Mouse (Mus musculus): ENCODE results near the gene Macf1. TPM values are rescaled to one million over a fixed set of nuclear protein-coding genes. Genes with fewer than 3 reads are reported as not detected.
"Not testable (repeated sequence)": the region's sequence is repeated elsewhere in the genome, so short reads cannot be mapped to it uniquely, and the experiment has no call there.

The Macf1 gene
- polyA plus RNA-seq, 1 experiment from 2014 or later: 82.9 TPM

DNA sequence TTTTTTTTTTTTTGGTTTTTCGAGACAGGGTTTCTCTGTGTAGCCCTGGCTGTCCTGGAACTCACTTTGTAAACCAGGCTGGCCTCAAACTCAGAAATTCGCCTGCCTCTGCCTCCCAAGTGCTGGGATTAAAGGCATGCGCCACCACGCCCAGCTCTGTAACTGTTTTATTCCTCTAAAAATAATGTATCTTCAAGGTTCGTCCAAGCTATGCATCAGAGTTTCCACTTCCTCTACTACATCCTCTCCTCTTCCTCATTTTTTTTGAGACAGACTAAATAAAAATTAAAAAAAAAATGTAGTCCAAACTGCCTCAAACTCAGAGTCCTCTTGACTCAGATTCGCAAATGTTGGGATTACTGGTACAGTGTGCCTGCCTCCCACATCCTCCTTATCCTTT lies 52.0 kb downstream of the Macf1 start:
- not testable (repeated sequence) for H3K36me3 ChIP-seq (ENCODE audit: control insufficient read depth, insufficient read depth); H3K4me3 ChIP-seq (replicated peaks; ENCODE audit: low read length); H3K4me2 ChIP-seq (ENCODE audit: low read length); H3K4me1 ChIP-seq (replicated peaks; ENCODE audit: control insufficient read depth, insufficient read depth, low read length); H3K9me3 ChIP-seq (ENCODE audit: control insufficient read depth, low read length); H3K27me3 ChIP-seq (replicated peaks; ENCODE audit: control insufficient read depth, insufficient read depth, low read length); ATAC-seq; H3K9ac ChIP-seq (replicated peaks; ENCODE audit: low read depth, low read length); H3K27ac ChIP-seq (ENCODE audit: low read length)
- WGBS: 95% methylated on average over 4 of the region's 6 CpGs

DNA sequence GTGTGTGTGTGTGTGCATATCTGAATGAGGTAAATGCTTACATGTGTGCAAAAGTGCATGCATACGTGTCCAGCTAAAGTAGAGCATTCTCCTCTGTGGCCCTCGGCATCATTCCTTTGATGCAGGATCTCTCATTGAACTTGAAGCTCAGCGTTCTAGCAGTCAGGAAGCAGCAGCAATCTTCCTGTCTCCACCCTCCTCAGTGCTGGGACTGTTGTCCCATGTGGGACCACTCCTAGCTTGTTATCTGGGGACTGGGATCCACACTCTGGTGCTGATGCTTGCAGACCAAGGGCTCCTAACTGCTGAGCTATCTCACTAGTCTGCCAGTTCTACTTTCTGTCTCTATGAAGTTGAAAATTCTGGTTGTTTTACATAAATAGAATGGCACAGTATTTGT lies 52.5 kb downstream of the Macf1 start:
- no peak overlapping the region for H3K4me2 ChIP-seq (ENCODE audit: low read length)
- H3K9ac ChIP-seq (replicated peaks; ENCODE audit: low read depth, low read length): no peak overlapping the region
- no peaks in the 10 kb centered on the region for H3K36me3 ChIP-seq (ENCODE audit: control insufficient read depth, insufficient read depth)
- no peaks in the 10 kb centered on the region for H3K27me3 ChIP-seq (replicated peaks; ENCODE audit: control insufficient read depth, insufficient read depth, low read length)
- H3K27ac ChIP-seq (ENCODE audit: low read length): no peak overlapping the region
- 0 out of 2 replicates have a peak, but pooled peaks cover 4% of the 10 kb centered on the region for H3K4me1 ChIP-seq (replicated peaks; ENCODE audit: control insufficient read depth, insufficient read depth, low read length)
- no peak for ATAC-seq
- WGBS: 88% methylated on average over 3 of the region's 3 CpGs
- no peaks in the 10 kb centered on the region for H3K9me3 ChIP-seq (ENCODE audit: control insufficient read depth, low read length)
- no peak overlapping the region for H3K4me3 ChIP-seq (replicated peaks; ENCODE audit: low read length)

DNA sequence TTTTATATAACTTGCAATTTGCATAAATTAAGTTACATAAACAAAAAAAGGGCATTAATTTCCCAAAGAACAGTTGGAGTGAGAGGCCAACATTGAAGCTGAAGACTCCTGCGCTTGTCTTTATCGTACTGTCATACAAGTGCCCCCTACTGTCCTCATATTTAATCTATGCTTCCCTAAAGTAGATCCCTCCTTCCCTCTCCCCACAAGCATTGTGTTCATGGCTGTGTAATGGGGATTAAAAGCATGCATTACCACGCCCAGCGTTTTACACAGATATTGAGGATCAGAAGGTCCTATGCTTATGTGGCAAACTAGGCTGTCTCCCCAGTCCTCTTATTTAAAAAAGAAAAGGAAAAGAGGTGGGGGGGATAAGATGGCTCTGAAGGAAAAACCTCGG lies 56.5 kb downstream of the Macf1 start:
- Histone ChIP-seq H3K4me1 (replicated peaks; ENCODE audit: control insufficient read depth, insufficient read depth, low read length) (peaks cover 4% of the 10 kb centered on the region; the same call in 1 of the 2 replicates), H3K36me3 (ENCODE audit: control insufficient read depth, insufficient read depth) (no peaks in the 10 kb centered on the region), H3K4me2 (ENCODE audit: low read length) (no peak overlapping the region), H3K27me3 (replicated peaks; ENCODE audit: control insufficient read depth, insufficient read depth, low read length) (no peaks in the 10 kb centered on the region), H3K9me3 (ENCODE audit: control insufficient read depth, low read length) (no peaks in the 10 kb centered on the region), H3K27ac (ENCODE audit: low read length) (no peak overlapping the region), H3K4me3 (replicated peaks; ENCODE audit: low read length) (no peak overlapping the region), H3K9ac (replicated peaks; ENCODE audit: low read depth, low read length) (no peak overlapping the region)
- 59% methylated on average over 5 of the region's 5 CpGs for WGBS
- ATAC-seq: no peak

DNA sequence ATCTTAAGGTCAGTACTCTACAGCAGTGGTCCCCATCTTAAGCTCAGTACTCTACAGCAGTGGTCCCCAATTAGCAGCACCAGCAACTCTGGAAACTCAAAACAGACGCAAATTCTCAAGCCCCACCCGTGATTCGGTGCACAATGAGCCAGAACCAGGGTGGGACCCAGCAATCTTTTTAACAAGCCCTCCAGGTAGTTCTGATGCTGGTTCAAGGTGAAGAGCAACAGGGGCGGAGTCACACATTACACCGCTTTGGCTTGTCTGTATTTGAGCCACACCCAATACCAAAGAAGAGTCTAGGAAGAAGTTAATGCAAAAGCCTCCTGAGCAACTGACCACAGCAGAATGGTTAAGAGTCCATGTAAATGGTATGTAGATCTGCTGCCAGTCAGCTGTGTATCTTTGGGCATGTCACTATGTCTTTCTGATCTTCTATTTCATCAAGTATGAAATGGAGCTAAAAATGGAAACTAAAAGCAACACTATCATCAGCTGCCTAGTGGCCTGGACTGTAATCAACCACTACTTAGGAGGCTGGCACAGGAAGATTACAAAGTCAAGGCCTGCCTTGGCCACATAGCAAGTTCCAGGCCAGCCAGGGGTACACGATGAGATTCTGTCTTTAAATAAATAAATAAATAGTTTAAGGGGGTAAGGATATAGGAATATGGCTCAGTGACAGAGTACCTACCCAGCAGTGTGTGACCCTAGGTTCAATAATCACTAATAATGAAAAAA lies 58.7 kb downstream of the Macf1 start:
- H3K4me2 ChIP-seq (ENCODE audit: low read length): no peak overlapping the region
- no peak for ATAC-seq

DNA sequence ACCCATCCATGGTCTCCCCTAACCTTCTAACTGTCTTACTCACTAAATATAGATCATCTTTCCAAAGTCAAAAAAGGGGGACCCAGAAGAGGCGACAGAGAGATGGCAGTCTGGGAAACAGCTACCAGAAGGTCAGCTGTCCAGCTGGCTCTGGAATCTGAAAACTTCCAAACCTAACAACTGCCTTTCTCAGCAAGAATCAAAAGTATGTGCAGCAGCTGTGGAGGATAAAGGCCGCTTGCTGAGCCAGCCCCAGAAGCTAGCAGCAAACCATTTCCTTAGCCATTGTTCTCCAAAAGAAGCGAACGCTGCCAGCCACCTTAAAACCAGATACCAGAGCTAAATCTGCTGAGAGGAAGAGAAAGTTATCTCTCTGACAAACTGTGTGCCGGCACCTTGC lies 59.7 kb downstream of the Macf1 start:
- H3K27ac ChIP-seq (ENCODE audit: low read length): no peak overlapping the region
- H3K4me3 ChIP-seq (replicated peaks; ENCODE audit: low read length): no peak overlapping the region
- H3K27me3 ChIP-seq (replicated peaks; ENCODE audit: control insufficient read depth, insufficient read depth, low read length): no peaks in the 10 kb centered on the region
- 10% methylated on average over 5 of the region's 5 CpGs for WGBS
- H3K9ac ChIP-seq (replicated peaks; ENCODE audit: low read depth, low read length): no peak overlapping the region
- H3K36me3 ChIP-seq (ENCODE audit: control insufficient read depth, insufficient read depth): no peaks in the 10 kb centered on the region
- H3K9me3 ChIP-seq (ENCODE audit: control insufficient read depth, low read length): no peaks in the 10 kb centered on the region
- ATAC-seq: no peak
- peaks cover 4% of the 10 kb centered on the region; the same call in 1 of the 2 replicates for H3K4me1 ChIP-seq (replicated peaks; ENCODE audit: control insufficient read depth, insufficient read depth, low read length)
- no peak overlapping the region for H3K4me2 ChIP-seq (ENCODE audit: low read length)

More for the DNA sequence above, 58.7 kb downstream of the Macf1 start:
- Histone ChIP-seq H3K4me3 (replicated peaks; ENCODE audit: low read length) (no peak overlapping the region), H3K4me1 (replicated peaks; ENCODE audit: control insufficient read depth, insufficient read depth, low read length) (peaks cover 4% of the 10 kb centered on the region; the same call in 1 of the 2 replicates), H3K27me3 (replicated peaks; ENCODE audit: control insufficient read depth, insufficient read depth, low read length) (no peaks in the 10 kb centered on the region), H3K9me3 (ENCODE audit: control insufficient read depth, low read length) (no peaks in the 10 kb centered on the region), H3K27ac (ENCODE audit: low read length) (no peak overlapping the region), H3K9ac (replicated peaks; ENCODE audit: low read depth, low read length) (no peak overlapping the region), H3K36me3 (ENCODE audit: control insufficient read depth, insufficient read depth) (no peaks in the 10 kb centered on the region)
- 74% methylated on average over 6 of the region's 6 CpGs for WGBS

DNA sequence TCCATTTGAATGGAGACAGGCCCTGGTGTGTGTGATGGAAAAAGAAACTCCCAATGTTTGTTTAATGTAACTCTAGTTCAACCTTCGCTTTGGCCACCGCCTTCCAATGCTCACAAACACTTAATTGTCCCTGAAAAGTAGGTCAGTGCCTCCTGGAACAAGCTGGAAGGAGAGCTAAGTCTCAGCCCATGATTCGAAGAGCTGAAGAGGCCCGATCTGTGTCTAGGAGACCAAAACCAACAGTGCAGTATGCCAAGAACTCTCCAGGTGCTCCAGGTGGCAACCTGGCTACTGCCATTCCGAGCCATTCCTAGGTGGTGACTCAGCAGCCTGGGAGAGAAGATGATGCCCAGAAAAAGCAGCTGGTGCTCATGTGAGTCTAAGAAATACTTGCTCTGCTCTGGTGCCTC lies 60.4 kb downstream of the Macf1 start:
- Histone ChIP-seq H3K9me3 (ENCODE audit: control insufficient read depth, low read length) (no peaks in the 10 kb centered on the region), H3K4me2 (ENCODE audit: low read length) (no peak overlapping the region), H3K36me3 (ENCODE audit: control insufficient read depth, insufficient read depth) (no peaks in the 10 kb centered on the region), H3K27ac (ENCODE audit: low read length) (no peak overlapping the region), H3K4me1 (replicated peaks; ENCODE audit: control insufficient read depth, insufficient read depth, low read length) (peaks cover 4% of the 10 kb centered on the region; the same call in 1 of the 2 replicates), H3K27me3 (replicated peaks; ENCODE audit: control insufficient read depth, insufficient read depth, low read length) (no peaks in the 10 kb centered on the region), H3K4me3 (replicated peaks; ENCODE audit: low read length) (no peak overlapping the region), H3K9ac (replicated peaks; ENCODE audit: low read depth, low read length) (no peak overlapping the region)
- 88% methylated on average over 5 of the region's 5 CpGs for WGBS
- no peak for ATAC-seq

DNA sequence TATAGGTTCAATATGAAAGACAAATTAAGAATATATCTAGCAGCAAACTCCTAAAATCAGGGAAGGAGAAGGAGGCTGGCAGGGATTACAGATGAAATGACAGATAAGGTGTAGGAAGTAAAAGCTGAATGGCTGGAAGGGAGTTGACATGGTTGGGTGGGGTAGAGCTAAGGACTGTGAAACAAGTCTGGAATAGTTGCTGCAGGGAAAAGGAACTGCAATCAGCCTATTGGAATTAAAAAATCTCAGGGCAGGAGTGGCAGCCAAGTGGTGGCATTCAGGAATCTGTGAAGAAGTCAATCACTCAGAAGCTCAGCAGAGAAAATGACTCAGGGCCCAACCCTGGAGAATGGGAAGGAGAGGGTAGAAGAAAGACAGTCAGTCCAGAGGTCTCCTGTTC lies 62.4 kb downstream of the Macf1 start:
- Histone ChIP-seq H3K27ac (ENCODE audit: low read length) (no peak overlapping the region), H3K9ac (replicated peaks; ENCODE audit: low read depth, low read length) (no peak overlapping the region), H3K4me2 (ENCODE audit: low read length) (no peak overlapping the region), H3K4me1 (replicated peaks; ENCODE audit: control insufficient read depth, insufficient read depth, low read length) (peaks cover 8% of the 10 kb centered on the region; the same call in 1 of the 2 replicates), H3K9me3 (ENCODE audit: control insufficient read depth, low read length) (no peaks in the 10 kb centered on the region), H3K4me3 (replicated peaks; ENCODE audit: low read length) (no peak overlapping the region), H3K36me3 (ENCODE audit: control insufficient read depth, insufficient read depth) (no peaks in the 10 kb centered on the region), H3K27me3 (replicated peaks; ENCODE audit: control insufficient read depth, insufficient read depth, low read length) (no peaks in the 10 kb centered on the region)
- no peak for ATAC-seq

DNA sequence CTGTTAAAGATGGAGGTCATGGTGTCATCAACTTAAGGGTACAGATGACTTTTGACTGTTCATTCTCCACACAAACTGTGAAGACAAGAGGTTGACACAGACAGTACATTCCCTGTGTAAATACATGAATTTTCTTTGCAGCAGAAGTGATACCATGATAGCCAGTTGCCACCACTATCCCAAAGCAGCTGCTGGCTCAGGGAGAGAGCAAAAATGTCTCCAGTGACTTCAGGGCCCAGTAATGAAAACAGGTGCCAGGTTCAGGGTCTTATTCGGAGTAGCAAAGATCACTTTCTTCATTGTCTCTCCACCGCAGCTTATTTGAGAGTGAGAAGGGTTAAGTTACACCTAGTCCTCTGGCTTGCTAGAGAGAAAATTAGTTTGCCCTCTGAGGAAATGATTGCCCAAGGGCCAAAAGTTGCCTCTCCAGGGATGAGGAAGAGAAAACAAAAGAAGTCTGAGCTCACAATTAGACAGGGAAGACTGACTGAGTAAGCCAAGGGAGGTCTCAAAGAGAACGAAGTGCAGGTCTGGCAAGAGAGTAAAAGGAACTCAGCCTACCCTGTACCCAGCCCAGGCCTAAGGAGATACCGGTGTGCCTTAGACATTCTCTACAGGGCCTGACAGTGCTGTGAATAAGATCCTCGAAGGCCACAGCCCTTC lies 66.3 kb downstream of the Macf1 start:
- H3K4me1 ChIP-seq (replicated peaks; ENCODE audit: control insufficient read depth, insufficient read depth, low read length): peaks cover 12% of the 10 kb centered on the region; the same call in 1 of the 2 replicates
- H3K4me3 ChIP-seq (replicated peaks; ENCODE audit: low read length): no peak overlapping the region
- H3K27me3 ChIP-seq (replicated peaks; ENCODE audit: control insufficient read depth, insufficient read depth, low read length): no peaks in the 10 kb centered on the region
- H3K27ac ChIP-seq (ENCODE audit: low read length): no peak overlapping the region; the same call in 1 of the 2 replicates
- no peaks in the 10 kb centered on the region for H3K9me3 ChIP-seq (ENCODE audit: control insufficient read depth, low read length)
- H3K4me2 ChIP-seq (ENCODE audit: low read length): no peak overlapping the region
- H3K9ac ChIP-seq (replicated peaks; ENCODE audit: low read depth, low read length): no peak overlapping the region
- no peaks in the 10 kb centered on the region for H3K36me3 ChIP-seq (ENCODE audit: control insufficient read depth, insufficient read depth)
- WGBS: 64% methylated on average over 5 of the region's 5 CpGs
- ATAC-seq: no peak

DNA sequence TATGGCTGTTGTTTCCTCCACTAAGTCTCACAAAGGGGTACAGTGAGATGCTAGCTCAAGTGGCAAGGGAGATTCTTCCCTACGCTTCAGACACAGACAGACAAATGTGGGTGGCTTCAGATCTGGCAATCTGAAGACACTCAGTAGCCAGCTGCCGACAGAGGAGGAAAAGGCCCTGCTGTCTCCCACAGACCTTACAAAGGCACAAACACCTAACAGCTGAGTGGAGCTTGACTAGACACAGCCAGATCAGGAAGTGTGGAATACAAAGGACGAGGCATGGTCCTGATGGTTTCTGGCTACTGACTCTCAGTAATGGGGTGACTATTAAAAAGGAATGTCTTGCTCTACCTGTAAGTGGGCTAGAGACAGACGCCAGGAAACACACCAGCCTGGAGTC lies 67.2 kb downstream of the Macf1 start:
- no peaks in the 10 kb centered on the region for H3K36me3 ChIP-seq (ENCODE audit: control insufficient read depth, insufficient read depth)
- H3K27me3 ChIP-seq (replicated peaks; ENCODE audit: control insufficient read depth, insufficient read depth, low read length): no peaks in the 10 kb centered on the region
- ATAC-seq: no peak
- H3K9ac ChIP-seq (replicated peaks; ENCODE audit: low read depth, low read length): no peak overlapping the region; the same call in 1 of the 2 replicates
- 61% methylated on average over 4 of the region's 4 CpGs for WGBS
- H3K4me3 ChIP-seq (replicated peaks; ENCODE audit: low read length): no peak overlapping the region
- peak overlapping the region; percentile 24 for H3K27ac ChIP-seq (ENCODE audit: low read length)
- H3K4me1 ChIP-seq (replicated peaks; ENCODE audit: control insufficient read depth, insufficient read depth, low read length): peaks cover 15% of the 10 kb centered on the region; the same call in 1 of the 2 replicates
- no peaks in the 10 kb centered on the region for H3K9me3 ChIP-seq (ENCODE audit: control insufficient read depth, low read length)
- no peak overlapping the region for H3K4me2 ChIP-seq (ENCODE audit: low read length)

All from forebrain, embryonic 16.5 days (tissue).